Comparison of ENCODE assay signal across 10 mouse cellular contexts in the genomic region with DNA sequence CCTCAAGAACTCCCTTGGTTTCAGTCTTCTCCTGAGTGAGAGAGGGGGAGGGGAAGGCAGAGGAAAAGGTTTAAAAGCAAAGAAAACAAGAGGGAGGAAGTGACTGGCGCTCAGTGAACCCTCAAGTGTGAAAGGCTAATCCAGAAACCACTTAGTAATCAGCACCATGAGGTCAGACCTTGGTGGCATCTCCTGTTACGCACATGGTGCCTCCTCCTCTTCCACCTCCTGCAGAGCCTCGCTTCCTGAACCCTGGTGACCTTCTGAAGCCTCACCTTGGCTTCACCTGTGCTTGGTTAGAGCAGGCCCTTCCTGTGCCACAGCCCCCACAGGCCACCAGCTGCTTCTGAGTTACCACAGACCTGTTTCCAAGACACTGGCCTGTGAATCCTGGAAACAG. TPM values are rescaled to one million over a fixed set of nuclear protein-coding genes. Genes with fewer than 3 reads are reported as not detected.
A peak's percentile ranks its signal among the peaks of the same experiment; 100 is the strongest.
DNase-seq lines count a peak whose midpoint lies in the region; ATAC-seq and TF ChIP-seq lines count a peak whose summit lies in the region.
"Had no signal": no experiment of that assay in that cellular context is flagged by ENCODE, and none has a peak within 500 bp of the region (broad histone marks: within the 10 kb centered on the region; RNA-seq: fewer than 3 reads in every experiment).

No protein-coding gene starts in this region.

- H3K9me3 ChIP-seq in forebrain, embryonic 10.5 days = no peaks in the 10 kb centered on the region
- no peaks in the 10 kb centered on the region for H3K9me3 ChIP-seq in forebrain, embryonic 12.5 days
- no peaks in the 10 kb centered on the region for H3K9me3 ChIP-seq in lung, embryonic 14.5 days (ENCODE audit: low read depth, low read length)
- no peaks in the 10 kb centered on the region for H3K9me3 ChIP-seq in kidney, postnatal 0 days (replicated peaks; ENCODE audit: low read length)
- H3K9me3 ChIP-seq: stomach, embryonic 15.5 days had no signal

- H3K9ac ChIP-seq in forebrain, embryonic 12.5 days = no peak overlapping the region
- no peak overlapping the region for H3K9ac ChIP-seq in lung, embryonic 14.5 days
- H3K9ac ChIP-seq in kidney, postnatal 0 days (ENCODE audit: low read depth, low read length) = no peak overlapping the region
- H3K9ac ChIP-seq: stomach, embryonic 15.5 days had no signal

- DNase-seq in forebrain, embryonic 10.5 days (ENCODE audit: extremely low spot score, low spot score) = no peak
- peak; percentile 16 for DNase-seq in lung, embryonic 14.5 days
- DNase-seq in lung, postnatal 14 days = no peak
- peak; percentile 78 for DNase-seq in kidney, postnatal 0 days (ENCODE audit: low spot score)
- peak; percentile 45 for DNase-seq in splenic B cell, adult 2 months (ENCODE audit: low read depth, low spot score)
- DNase-seq in cerebellum, postnatal 4 days (ENCODE audit: low spot score in 2 of 2) = no peak
- DNase-seq in cerebellum, adult 8-10 months = no peak

- no peak overlapping the region for H3K4me3 ChIP-seq in forebrain, embryonic 10.5 days
- H3K4me3 ChIP-seq in forebrain, embryonic 12.5 days (replicated peaks) = no peak overlapping the region
- no peak overlapping the region for H3K4me3 ChIP-seq in lung, embryonic 14.5 days (ENCODE audit: low read depth, low read length)
- no peak overlapping the region for H3K4me3 ChIP-seq in kidney, postnatal 0 days (replicated peaks; ENCODE audit: low read depth, low read length)
- H3K4me3 ChIP-seq: stomach, embryonic 15.5 days had no signal

- H3K27ac ChIP-seq in forebrain, embryonic 10.5 days = peak overlapping the region; percentile 40; the same call in 1 of the 2 replicates
- H3K27ac ChIP-seq in forebrain, embryonic 12.5 days = no peak overlapping the region
- H3K27ac ChIP-seq in lung, embryonic 14.5 days (ENCODE audit: low read depth) = peak overlapping the region; percentile 38; the same call in 1 of the 2 replicates
- peak overlapping the region; percentile 58 for H3K27ac ChIP-seq in kidney, postnatal 0 days
- H3K27ac ChIP-seq: stomach, embryonic 15.5 days had no signal

- 57% methylated on average over 3 of the region's 3 CpGs for WGBS in forebrain, embryonic 10.5 days
- 63% methylated on average over 3 of the region's 3 CpGs for WGBS in forebrain, embryonic 12.5 days
- 62% methylated on average over 3 of the region's 3 CpGs for WGBS in lung, embryonic 14.5 days
- WGBS in kidney, postnatal 0 days = 30% methylated on average over 3 of the region's 3 CpGs

- ATAC-seq in forebrain, embryonic 12.5 days (ENCODE audit: low FRiP score) = no peak
- no peak for ATAC-seq in lung, embryonic 14.5 days (ENCODE audit: insufficient read depth)
- ATAC-seq in kidney, postnatal 0 days (replicated peaks; ENCODE audit: low FRiP score, low read depth) = peak; percentile 90

- no peak overlapping the region for H3K4me2 ChIP-seq in forebrain, embryonic 12.5 days
- H3K4me2 ChIP-seq in lung, embryonic 14.5 days = no peak overlapping the region
- no peak overlapping the region for H3K4me2 ChIP-seq in kidney, postnatal 0 days (ENCODE audit: low read length)
- H3K4me2 ChIP-seq: liver, embryonic 11.5 days; stomach, embryonic 15.5 days had no signal

- H3K36me3 ChIP-seq in forebrain, embryonic 10.5 days (replicated peaks) = no peaks in the 10 kb centered on the region
- H3K36me3 ChIP-seq in forebrain, embryonic 12.5 days (replicated peaks) = no peaks in the 10 kb centered on the region
- H3K36me3 ChIP-seq in lung, embryonic 14.5 days (ENCODE audit: insufficient read depth) = no peaks in the 10 kb centered on the region
- H3K36me3 ChIP-seq in kidney, postnatal 0 days (ENCODE audit: insufficient read depth, low read length) = no peaks in the 10 kb centered on the region
- no peaks in the 10 kb centered on the region for H3K36me3 ChIP-seq in splenic B cell, adult 2 months (ENCODE audit: control insufficient read depth, insufficient read depth, low read length, poor library complexity, severe bottlenecking)
- H3K36me3 ChIP-seq: stomach, embryonic 15.5 days had no signal

- H3K27me3 ChIP-seq in forebrain, embryonic 10.5 days (ENCODE audit: poor library complexity, severe bottlenecking) = no peaks in the 10 kb centered on the region
- H3K27me3 ChIP-seq in forebrain, embryonic 12.5 days = no peaks in the 10 kb centered on the region
- H3K27me3 ChIP-seq in lung, embryonic 14.5 days (ENCODE audit: insufficient read depth, low read length) = no peaks in the 10 kb centered on the region
- H3K27me3 ChIP-seq in kidney, postnatal 0 days (ENCODE audit: insufficient read depth, low read length) = no peaks in the 10 kb centered on the region
- H3K27me3 ChIP-seq in splenic B cell, adult 2 months (ENCODE audit: control insufficient read depth, insufficient read depth, low read length, poor library complexity, severe bottlenecking) = no peaks in the 10 kb centered on the region; the same call in none of the 2 replicates
- H3K27me3 ChIP-seq: stomach, embryonic 15.5 days had no signal

- TF ChIP-seq CTCF in lung, embryonic 14.5 days (IDR thresholded peaks at IDR 0.05; ENCODE audit: low read depth) = no peak
- TF ChIP-seq CTCF in kidney, postnatal 0 days (IDR thresholded peaks at IDR 0.05; ENCODE audit: low read depth) = no peak

- H3K4me1 ChIP-seq in forebrain, embryonic 10.5 days = peaks cover 8% of the 10 kb centered on the region
- H3K4me1 ChIP-seq in forebrain, embryonic 12.5 days = no peaks in the 10 kb centered on the region
- H3K4me1 ChIP-seq in lung, embryonic 14.5 days (ENCODE audit: insufficient read depth) = 0 out of 2 replicates have a peak, but pooled peaks cover 3% of the 10 kb centered on the region
- peaks cover 28% of the 10 kb centered on the region for H3K4me1 ChIP-seq in kidney, postnatal 0 days (replicated peaks; ENCODE audit: insufficient read depth, low read length)
- H3K4me1 ChIP-seq: stomach, embryonic 15.5 days had no signal

RNA-seq across cellular contexts. Expression of gene Tmem252, which starts 2.2 kb away (rescaled TPM):
- 0.31 and 0.33 TPM in 2 replicates for polyA plus RNA-seq in forebrain, embryonic 10.5 days (2016; fragmentation: Nextera tagmentation; extraction: Ambion mirVana)
- 0.72 and 0.77 TPM in 2 replicates for polyA plus RNA-seq in forebrain, embryonic 12.5 days (2016; fragmentation: Nextera tagmentation; extraction: Ambion mirVana)
- polyA plus RNA-seq in lung, embryonic 14.5 days (2014; fragmentation: Nextera tagmentation; extraction: Ambion mirVana) = 3.0 and 3.5 TPM in 2 replicates
- polyA plus RNA-seq in kidney, postnatal 0 days (2015; fragmentation: Nextera tagmentation; extraction: Ambion mirVana) = 17.5 and 21.5 TPM in 2 replicates

Comparison
In these comparisons a context has a peak if more than half of its experiments do, and no peak if none do; other contexts are left out.
1. DNase-seq: peak in lung, embryonic 14.5 days (single experiment), kidney, postnatal 0 days (single experiment) and splenic B cell, adult 2 months (single experiment); none in forebrain, embryonic 10.5 days (single experiment), lung, postnatal 14 days (single experiment), cerebellum, postnatal 4 days (0 of 2) and cerebellum, adult 8-10 months (single experiment).